Mouse (Mus musculus): ENCODE data around the gene Acot7. TPM values are rescaled to one million over a fixed set of nuclear protein-coding genes. Genes with fewer than 3 reads are reported as not detected.

Gene Acot7
- polyA plus RNA-seq, 1 experiment from 2014 or later, result 11.9 TPM

- no peak overlapping the region for H3K4me3 ChIP-seq (ENCODE audit: low read depth, low read length)
- H3K9me3 ChIP-seq (replicated peaks; ENCODE audit: control insufficient read depth, low read length), result no peaks in the 10 kb centered on the region
- no peaks in the 10 kb centered on the region for H3K27me3 ChIP-seq (ENCODE audit: control insufficient read depth, insufficient read depth, low read depth, low read length)
- H3K9ac ChIP-seq (ENCODE audit: low read depth, low read length), result no peak overlapping the region
- no peak overlapping the region for H3K27ac ChIP-seq (ENCODE audit: low read length)
- no peak for ATAC-seq (ENCODE audit: low read depth)
- H3K4me2 ChIP-seq (ENCODE audit: low read depth, low read length), result no peak overlapping the region
- no peaks in the 10 kb centered on the region for H3K36me3 ChIP-seq (ENCODE audit: control insufficient read depth, insufficient read depth)
- WGBS (ENCODE audit: insufficient replicate concordance), result 58% methylated on average over 7 of the region's 7 CpGs
- no peaks in the 10 kb centered on the region for H3K4me1 ChIP-seq (ENCODE audit: control insufficient read depth, low read depth, low read length)
Measured at GRCm38 (mm10) chr4:152231326-152231725, 53.4 kb downstream of the Acot7 start.

- ATAC-seq (ENCODE audit: low read depth), result no peak
- Histone ChIP-seq H3K27ac (ENCODE audit: low read length) (no peak overlapping the region), H3K4me3 (ENCODE audit: low read depth, low read length) (no peak overlapping the region), H3K9ac (ENCODE audit: low read depth, low read length) (no peak overlapping the region), H3K27me3 (ENCODE audit: control insufficient read depth, insufficient read depth, low read depth, low read length) (no peaks in the 10 kb centered on the region), H3K4me1 (ENCODE audit: control insufficient read depth, low read depth, low read length) (no peaks in the 10 kb centered on the region), H3K4me2 (ENCODE audit: low read depth, low read length) (no peak overlapping the region), H3K36me3 (ENCODE audit: control insufficient read depth, insufficient read depth) (no peaks in the 10 kb centered on the region), H3K9me3 (replicated peaks; ENCODE audit: control insufficient read depth, low read length) (no peaks in the 10 kb centered on the region)
- 69% methylated on average over 4 of the region's 4 CpGs for WGBS (ENCODE audit: insufficient replicate concordance)
Measured at GRCm38 (mm10) chr4:152232411-152232903, 54.5 kb downstream of the Acot7 start.

GRCm38 (mm10) chr4:152239974-152240373 is 62.0 kb downstream of the Acot7 start:
- Histone ChIP-seq H3K9ac (ENCODE audit: low read depth, low read length) (no peak overlapping the region), H3K27ac (ENCODE audit: low read length) (no peak overlapping the region), H3K4me2 (ENCODE audit: low read depth, low read length) (no peak overlapping the region), H3K36me3 (ENCODE audit: control insufficient read depth, insufficient read depth) (no peaks in the 10 kb centered on the region), H3K27me3 (ENCODE audit: control insufficient read depth, insufficient read depth, low read depth, low read length) (no peaks in the 10 kb centered on the region), H3K4me1 (ENCODE audit: control insufficient read depth, low read depth, low read length) (no peaks in the 10 kb centered on the region), H3K4me3 (ENCODE audit: low read depth, low read length) (no peak overlapping the region), H3K9me3 (replicated peaks; ENCODE audit: control insufficient read depth, low read length) (no peaks in the 10 kb centered on the region)
- WGBS (ENCODE audit: insufficient replicate concordance), result 63% methylated on average over 4 of the region's 4 CpGs
- no peak for ATAC-seq (ENCODE audit: low read depth)

GRCm38 (mm10) chr4:152243241-152243891 is 65.4 kb downstream of the Acot7 start:
- no peaks in the 10 kb centered on the region for H3K36me3 ChIP-seq (ENCODE audit: control insufficient read depth, insufficient read depth)

GRCm38 (mm10) chr4:152243969-152244368 is 66.0 kb downstream of the Acot7 start:
- Histone ChIP-seq H3K27me3 (ENCODE audit: control insufficient read depth, insufficient read depth, low read depth, low read length) (no peaks in the 10 kb centered on the region), H3K4me3 (ENCODE audit: low read depth, low read length) (no peak overlapping the region), H3K9me3 (replicated peaks; ENCODE audit: control insufficient read depth, low read length) (no peaks in the 10 kb centered on the region), H3K4me2 (ENCODE audit: low read depth, low read length) (no peak overlapping the region), H3K4me1 (ENCODE audit: control insufficient read depth, low read depth, low read length) (no peaks in the 10 kb centered on the region; the same call in 1 of the 2 replicates), H3K9ac (ENCODE audit: low read depth, low read length) (no peak overlapping the region), H3K36me3 (ENCODE audit: control insufficient read depth, insufficient read depth) (no peaks in the 10 kb centered on the region), H3K27ac (ENCODE audit: low read length) (no peak overlapping the region)
- no peak; the same call in 1 of the 2 replicates for ATAC-seq (ENCODE audit: low read depth)
- WGBS (ENCODE audit: insufficient replicate concordance), result 77% methylated on average over 8 of the region's 8 CpGs

More at GRCm38 (mm10) chr4:152243241-152243891, 65.4 kb downstream of the Acot7 start:
- H3K9ac ChIP-seq (ENCODE audit: low read depth, low read length), result no peak overlapping the region
- no peaks in the 10 kb centered on the region; the same call in 1 of the 2 replicates for H3K4me1 ChIP-seq (ENCODE audit: control insufficient read depth, low read depth, low read length)
- no peak overlapping the region for H3K4me2 ChIP-seq (ENCODE audit: low read depth, low read length)
- 63% methylated on average over 9 of the region's 9 CpGs for WGBS (ENCODE audit: insufficient replicate concordance)
- no peaks in the 10 kb centered on the region for H3K9me3 ChIP-seq (replicated peaks; ENCODE audit: control insufficient read depth, low read length)
- ATAC-seq (ENCODE audit: low read depth), result no peak
- H3K4me3 ChIP-seq (ENCODE audit: low read depth, low read length), result no peak overlapping the region
- no peak overlapping the region for H3K27ac ChIP-seq (ENCODE audit: low read length)
- H3K27me3 ChIP-seq (ENCODE audit: control insufficient read depth, insufficient read depth, low read depth, low read length), result no peaks in the 10 kb centered on the region

- no peaks in the 10 kb centered on the region for H3K9me3 ChIP-seq (replicated peaks; ENCODE audit: control insufficient read depth, low read length)
- H3K27ac ChIP-seq (ENCODE audit: low read length), result no peak overlapping the region
- no peak overlapping the region for H3K4me2 ChIP-seq (ENCODE audit: low read depth, low read length)
- no peaks in the 10 kb centered on the region for H3K27me3 ChIP-seq (ENCODE audit: control insufficient read depth, insufficient read depth, low read depth, low read length)
- no peaks in the 10 kb centered on the region; the same call in 1 of the 2 replicates for H3K4me1 ChIP-seq (ENCODE audit: control insufficient read depth, low read depth, low read length)
- no peak overlapping the region for H3K4me3 ChIP-seq (ENCODE audit: low read depth, low read length)
- 59% methylated on average over 11 of the region's 11 CpGs for WGBS (ENCODE audit: insufficient replicate concordance)
- H3K9ac ChIP-seq (ENCODE audit: low read depth, low read length), result no peak overlapping the region
- no peaks in the 10 kb centered on the region for H3K36me3 ChIP-seq (ENCODE audit: control insufficient read depth, insufficient read depth)
- ATAC-seq (ENCODE audit: low read depth), result peak; percentile 72
Measured at GRCm38 (mm10) chr4:152244545-152245522, 66.9 kb downstream of the Acot7 start.

GRCm38 (mm10) chr4:152246011-152246410 is 68.1 kb downstream of the Acot7 start:
- Histone ChIP-seq H3K4me2 (ENCODE audit: low read depth, low read length) (no peak overlapping the region), H3K9me3 (replicated peaks; ENCODE audit: control insufficient read depth, low read length) (no peaks in the 10 kb centered on the region), H3K27ac (ENCODE audit: low read length) (no peak overlapping the region), H3K9ac (ENCODE audit: low read depth, low read length) (no peak overlapping the region), H3K36me3 (ENCODE audit: control insufficient read depth, insufficient read depth) (no peaks in the 10 kb centered on the region), H3K4me1 (ENCODE audit: control insufficient read depth, low read depth, low read length) (no peaks in the 10 kb centered on the region; the same call in 1 of the 2 replicates), H3K4me3 (ENCODE audit: low read depth, low read length) (no peak overlapping the region), H3K27me3 (ENCODE audit: control insufficient read depth, insufficient read depth, low read depth, low read length) (no peaks in the 10 kb centered on the region)
- 72% methylated on average over 6 of the region's 6 CpGs for WGBS (ENCODE audit: insufficient replicate concordance)
- no peak for ATAC-seq (ENCODE audit: low read depth)

GRCm38 (mm10) chr4:152247195-152247594 is 69.3 kb downstream of the Acot7 start:
- 24% methylated on average over 3 of the region's 3 CpGs for whole genome bisulfite sequencing (ENCODE audit: insufficient replicate concordance)
- no peak overlapping the region for H3K4me3 ChIP-seq (ENCODE audit: low read depth, low read length)
- H3K27ac ChIP-seq (ENCODE audit: low read length), result no peak overlapping the region
- H3K4me2 ChIP-seq (ENCODE audit: low read depth, low read length), result no peak overlapping the region
- H3K9ac ChIP-seq (ENCODE audit: low read depth, low read length), result no peak overlapping the region
- no peak for ATAC-seq (ENCODE audit: low read depth)
- H3K27me3 ChIP-seq (ENCODE audit: control insufficient read depth, insufficient read depth, low read depth, low read length), result no peaks in the 10 kb centered on the region
- H3K4me1 ChIP-seq (ENCODE audit: control insufficient read depth, low read depth, low read length), result no peaks in the 10 kb centered on the region; the same call in 1 of the 2 replicates
- no peaks in the 10 kb centered on the region for H3K36me3 ChIP-seq (ENCODE audit: control insufficient read depth, insufficient read depth)
- H3K9me3 ChIP-seq (replicated peaks; ENCODE audit: control insufficient read depth, low read length), result no peaks in the 10 kb centered on the region
